Mouse (Mus musculus) hindbrain, embryonic 14.5 days (tissue): ENCODE results near the gene Dmrtb1. TPM values are rescaled to one million over a fixed set of nuclear protein-coding genes. Genes with fewer than 3 reads are reported as not detected.
A peak's percentile ranks its signal among the peaks of the same experiment; 100 is the strongest.

Source experiments
- ATAC-seq: fragments of 200-750 bp; cut with Nextera tagmentation; 2 replicates; pipeline ENCODE4 v1.8.0; 2017; ENCODE audit warnings: moderate number of reproducible peaks, mild to moderate bottlenecking, moderate TSS enrichment, moderate library complexity; ENCODE audit not compliant: low FRiP score
- DNase-seq: peaks from one replicate; pipeline ENCODE4 v3.0.0-alpha.2; 2015; ENCODE audit warnings: low spot score
- H3K27ac ChIP-seq: fragments of 300-500 bp; sonication (generic); 2 replicates; pipeline ENCODE4 v1.5.1; 2014; ENCODE audit warnings: mild to moderate bottlenecking, moderate library complexity
- H3K27me3 ChIP-seq: fragments of 300-500 bp; sonication (generic); 2 replicates; pipeline ENCODE4 v1.6.1; 2014; ENCODE audit warnings: mild to moderate bottlenecking, low read length, mixed read lengths; ENCODE audit not compliant: control insufficient read depth, insufficient read depth
- H3K36me3 ChIP-seq: fragments of 300-500 bp; sonication (generic); replicated peaks from 2 replicates; pipeline ENCODE4 v1.6.1; 2014; ENCODE audit not compliant: control insufficient read depth, insufficient read depth
- H3K4me1 ChIP-seq: fragments of 300-500 bp; sonication (generic); replicated peaks from 2 replicates; pipeline ENCODE4 v1.6.1; 2014; ENCODE audit warnings: antibody characterized with exemption, low read length, mixed read lengths; ENCODE audit not compliant: control insufficient read depth, insufficient read depth
- H3K4me2 ChIP-seq: fragments of 300-500 bp; sonication (generic); replicated peaks from 2 replicates; pipeline ENCODE4 v1.6.1; 2014; ENCODE audit warnings: mild to moderate bottlenecking, moderate library complexity
- H3K4me3 ChIP-seq: fragments of 300-500 bp; sonication (generic); replicated peaks from 2 replicates; pipeline ENCODE4 v1.5.1; 2014; ENCODE audit warnings: mild to moderate bottlenecking, low read length
- H3K9ac ChIP-seq: fragments of 300-500 bp; sonication (generic); 2 replicates; pipeline ENCODE4 v1.6.1; 2014
- H3K9me3 ChIP-seq: fragments of 300-500 bp; sonication (generic); 2 replicates; pipeline ENCODE4 v1.6.1; 2016; ENCODE audit warnings: low read length; ENCODE audit not compliant: control insufficient read depth
- WGBS: fragments of 180-500 bp; shearing (Covaris S2); extraction: QIAGEN DNeasy Blood & Tissue Kit; methylation state at CpG from one replicate; pipeline ENCODE4 v1.1.7; 2014; 5-methylcytosine and 5-hydroxymethylcytosine counted together
- polyA plus RNA-seq: library from polyadenylated mRNA; unstranded; fragments of >200 nt; fragmentation: Nextera tagmentation; extraction: Ambion mirVana; gene quantifications from 2 replicates; pipeline ENCODE4 v1.2.1, GENCODE M21; 2014

The Dmrtb1 gene
- polyA plus RNA-seq, 1 experiment from 2014 or later = 7.6 TPM

- Histone ChIP-seq H3K27me3 (no peaks in the 10 kb centered on the region), H3K4me2 (no peak overlapping the region), H3K9ac (no peak overlapping the region), H3K9me3 (no peaks in the 10 kb centered on the region), H3K4me1 (peaks cover 19% of the 10 kb centered on the region), H3K27ac (no peak overlapping the region), H3K36me3 (no peaks in the 10 kb centered on the region), H3K4me3 (no peak overlapping the region)
- WGBS = 17% methylated on average over 8 of the region's 8 CpGs
- DNase-seq = no peak
- 0 out of 2 replicates have a peak, but pooled peaks have one; percentile 37 for ATAC-seq
Observed at GRCm38 (mm10) chr4:107718720-107719119, 34.7 kb upstream of the Dmrtb1 start.

DNA sequence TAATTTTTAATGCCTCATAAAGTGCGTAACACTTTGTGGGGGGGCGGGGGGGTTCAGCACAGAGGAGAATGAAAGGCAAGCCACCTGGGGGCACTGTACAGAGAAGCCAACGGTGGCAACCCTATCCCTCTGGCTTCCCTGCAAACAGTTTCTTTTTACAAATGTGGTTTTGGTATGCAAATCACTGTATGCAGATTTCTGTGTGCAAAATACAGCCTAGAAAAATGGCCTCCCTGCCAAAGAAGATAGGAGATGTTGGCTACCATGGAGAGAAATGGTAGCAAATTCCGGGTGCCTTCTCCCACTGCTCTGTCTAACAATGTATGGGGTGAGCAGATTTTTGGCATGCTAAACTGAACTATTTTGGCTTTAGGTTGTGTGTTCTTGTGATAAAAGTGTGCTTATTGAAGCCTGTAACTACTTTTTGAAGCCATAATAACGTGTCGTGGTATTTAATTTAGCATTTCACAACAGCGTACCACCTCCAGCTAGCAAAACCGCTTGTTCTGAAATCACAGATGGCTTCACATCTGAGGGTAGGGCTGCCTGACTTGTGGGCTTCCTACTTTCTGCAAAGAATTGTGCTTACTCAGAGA, 33.8 kb upstream of the Dmrtb1 start:
- H3K4me2 ChIP-seq = no peak overlapping the region
- peaks cover 19% of the 10 kb centered on the region for H3K4me1 ChIP-seq
- H3K27me3 ChIP-seq = no peaks in the 10 kb centered on the region
- WGBS = 31% methylated on average over 8 of the region's 8 CpGs
- DNase-seq (no peak), ATAC-seq (no peak)
- no peak overlapping the region for H3K9ac ChIP-seq
- peak overlapping the region; percentile 29 for H3K27ac ChIP-seq
- H3K36me3 ChIP-seq = no peaks in the 10 kb centered on the region
- no peaks in the 10 kb centered on the region for H3K9me3 ChIP-seq
- no peak overlapping the region for H3K4me3 ChIP-seq

- Histone ChIP-seq H3K9me3 (no peaks in the 10 kb centered on the region), H3K9ac (no peak overlapping the region), H3K4me2 (no peak overlapping the region), H3K27ac (peak overlapping the region; percentile 29), H3K4me1 (peaks cover 19% of the 10 kb centered on the region), H3K36me3 (no peaks in the 10 kb centered on the region), H3K4me3 (no peak overlapping the region), H3K27me3 (no peaks in the 10 kb centered on the region)
- peak; percentile 53 for DNase-seq
- 57% methylated on average over 9 of the region's 9 CpGs for WGBS
- no peak for ATAC-seq
Observed at GRCm38 (mm10) chr4:107716754-107717299, 32.8 kb upstream of the Dmrtb1 start.

DNA sequence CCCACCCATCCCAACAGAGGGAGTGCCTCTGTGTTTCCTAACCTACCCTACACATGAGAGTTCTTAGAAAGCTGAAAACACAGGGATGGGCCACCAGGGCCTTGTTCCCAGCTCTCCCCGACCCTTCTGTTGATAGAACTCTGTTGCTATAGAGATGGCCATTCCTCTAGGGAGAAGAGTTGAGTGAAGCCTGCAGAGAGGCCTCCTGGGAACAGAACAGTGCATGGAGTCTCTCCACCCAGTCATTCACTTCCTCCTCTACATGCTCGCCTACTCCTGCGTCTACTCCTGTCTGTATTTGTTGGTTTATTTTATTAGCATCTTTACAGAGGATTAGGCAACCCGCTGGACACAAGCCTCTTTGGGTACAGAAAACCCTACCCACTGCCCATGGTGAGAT, 22.9 kb upstream of the Dmrtb1 start:
- Histone ChIP-seq H3K4me1 (no peaks in the 10 kb centered on the region), H3K9me3 (no peaks in the 10 kb centered on the region), H3K27me3 (no peaks in the 10 kb centered on the region), H3K36me3 (no peaks in the 10 kb centered on the region), H3K9ac (no peak overlapping the region), H3K27ac (no peak overlapping the region), H3K4me2 (no peak overlapping the region), H3K4me3 (no peak overlapping the region)
- DNase-seq (no peak), ATAC-seq (no peak)
- 73% methylated on average over 4 of the region's 4 CpGs for WGBS

GRCm38 (mm10) chr4:107704185-107704584, 20.2 kb upstream of the Dmrtb1 start:
- Histone ChIP-seq H3K4me3 (no peak overlapping the region), H3K27me3 (no peaks in the 10 kb centered on the region), H3K9ac (no peak overlapping the region), H3K4me1 (0 out of 2 replicates have a peak, but pooled peaks cover 3% of the 10 kb centered on the region), H3K27ac (no peak overlapping the region), H3K4me2 (no peak overlapping the region), H3K36me3 (no peaks in the 10 kb centered on the region), H3K9me3 (no peaks in the 10 kb centered on the region)
- ATAC-seq = no peak
- WGBS = 85% methylated on average over 1 of the region's 1 CpGs
- no peak for DNase-seq

DNA sequence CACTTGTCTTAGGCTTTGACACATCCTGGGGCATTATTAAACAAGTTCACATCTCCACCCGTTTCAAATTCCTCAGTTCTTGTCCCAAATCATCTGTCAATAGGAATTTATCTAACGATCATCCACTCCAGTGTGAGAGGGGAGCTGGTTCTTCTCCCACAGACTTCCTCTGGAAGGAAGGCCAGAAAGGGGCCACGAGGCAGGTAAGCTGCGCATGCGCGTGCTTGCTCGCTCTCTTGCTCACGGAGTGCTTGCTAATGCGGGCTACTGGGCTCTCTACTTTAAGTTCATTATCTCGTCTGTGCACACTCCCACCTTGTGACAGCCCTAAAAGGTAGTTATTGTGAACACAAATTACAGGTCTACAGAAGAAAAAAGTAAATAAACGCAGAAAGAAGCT, 17.6 kb upstream of the Dmrtb1 start:
- Histone ChIP-seq H3K27ac (no peak overlapping the region), H3K9me3 (no peaks in the 10 kb centered on the region), H3K36me3 (no peaks in the 10 kb centered on the region), H3K4me1 (0 out of 2 replicates have a peak, but pooled peaks cover 3% of the 10 kb centered on the region), H3K4me2 (no peak overlapping the region), H3K9ac (no peak overlapping the region), H3K4me3 (no peak overlapping the region), H3K27me3 (no peaks in the 10 kb centered on the region)
- DNase-seq (no peak), ATAC-seq (no peak)
- WGBS = 89% methylated on average over 11 of the region's 11 CpGs

- Histone ChIP-seq H3K9ac (no peak overlapping the region), H3K4me2 (no peak overlapping the region), H3K9me3 (no peaks in the 10 kb centered on the region), H3K36me3 (no peaks in the 10 kb centered on the region), H3K27ac (no peak overlapping the region), H3K27me3 (no peaks in the 10 kb centered on the region), H3K4me1 (0 out of 2 replicates have a peak, but pooled peaks cover 3% of the 10 kb centered on the region), H3K4me3 (no peak overlapping the region)
- ATAC-seq = no peak
- peak; percentile 65 for DNase-seq
- WGBS = 29% methylated on average over 11 of the region's 11 CpGs
Observed at GRCm38 (mm10) chr4:107701116-107701515, 17.1 kb upstream of the Dmrtb1 start.

DNA sequence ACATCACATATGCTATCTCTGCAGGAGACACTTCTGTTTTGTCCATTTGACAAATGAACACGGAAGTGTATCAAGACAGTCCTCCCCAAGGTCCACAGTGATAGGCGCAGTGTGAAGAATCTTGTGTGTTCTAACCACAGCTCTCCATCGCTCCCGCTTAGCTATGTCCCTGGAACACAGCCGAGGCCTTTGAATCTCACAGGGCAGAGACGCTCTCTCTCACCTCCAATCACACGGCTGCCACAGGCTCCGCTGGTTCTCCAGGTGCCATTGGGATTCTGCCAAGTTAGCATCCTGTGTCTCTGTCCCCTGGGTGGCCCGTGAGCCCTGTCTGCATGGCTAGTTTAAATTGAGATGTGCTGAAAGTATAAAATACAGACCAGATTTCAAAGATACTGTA, 15.2 kb upstream of the Dmrtb1 start:
- ATAC-seq (no peak), DNase-seq (no peak)
- H3K27ac ChIP-seq = no peak overlapping the region
- H3K9ac ChIP-seq = no peak overlapping the region
- no peak overlapping the region for H3K4me2 ChIP-seq
- H3K4me3 ChIP-seq = no peak overlapping the region
- no peaks in the 10 kb centered on the region for H3K27me3 ChIP-seq
- 56% methylated on average over 9 of the region's 9 CpGs for WGBS
- H3K4me1 ChIP-seq = 0 out of 2 replicates have a peak, but pooled peaks cover 3% of the 10 kb centered on the region
- H3K9me3 ChIP-seq = no peaks in the 10 kb centered on the region
- H3K36me3 ChIP-seq = no peaks in the 10 kb centered on the region

GRCm38 (mm10) chr4:107693816-107694215, 9.8 kb upstream of the Dmrtb1 start:
- Histone ChIP-seq H3K4me2 (no peak overlapping the region), H3K9ac (0 out of 2 replicates have a peak overlapping the region, but pooled peaks have one; percentile 4), H3K4me1 (0 out of 2 replicates have a peak, but pooled peaks cover 5% of the 10 kb centered on the region), H3K9me3 (no peaks in the 10 kb centered on the region), H3K27me3 (no peaks in the 10 kb centered on the region), H3K27ac (no peak overlapping the region), H3K4me3 (no peak overlapping the region), H3K36me3 (no peaks in the 10 kb centered on the region)
- no peak for ATAC-seq
- whole genome bisulfite sequencing = 55% methylated on average over 5 of the region's 5 CpGs
- no peak for DNase-seq
